Mouse (Mus musculus) ES-E14 (cell line): Measurements from ENCODE around the gene Cdkn2d.
"Not testable (repeated sequence)": the region's sequence is repeated elsewhere in the genome, so short reads cannot be mapped to it uniquely, and the experiment has no call there.

ENCODE experiments used
- CHD2 ChIP-seq: IDR thresholded peaks from 2 replicates; pipeline ENCODE4 v1.6.1; 2014; ENCODE audit warnings: mild to moderate bottlenecking, low read depth, low read length, inconsistent platforms
- ZC3H11A ChIP-seq: IDR thresholded peaks from 2 replicates; pipeline ENCODE4 v1.6.1; 2012; ENCODE audit warnings: low read depth, mild to moderate bottlenecking, inconsistent platforms, low read length, borderline replicate concordance
- ZNF384 ChIP-seq: IDR thresholded peaks from 2 replicates; pipeline ENCODE4 v1.6.1; 2012; ENCODE audit warnings: low read depth, low read length, inconsistent platforms

GRCm38 (mm10) chr9:21291868-21292267, 661 bp upstream of the Cdkn2d start:
- not testable (repeated sequence) for TF ChIP-seq CHD2, ZC3H11A, ZNF384
